Mouse (Mus musculus): ENCODE data around the gene Scaf4. TPM values are rescaled to one million over a fixed set of nuclear protein-coding genes. Genes with fewer than 3 reads are reported as not detected.
"Not testable (repeated sequence)": the region's sequence is repeated elsewhere in the genome, so short reads cannot be mapped to it uniquely, and the experiment has no call there.

Scaf4 gene
- polyA plus RNA-seq, 1 experiment = 47.0 TPM

- DNase-seq (ENCODE audit: low read depth in 1 of 2, low spot score in 2 of 2) = no peak
- no peak for TF ChIP-seq POLR2A (IDR thresholded peaks at IDR 0.05; ENCODE audit: low read depth, low read length)
- TF ChIP-seq CTCF (IDR thresholded peaks at IDR 0.05; ENCODE audit: extremely low read depth, insufficient read depth, insufficient read length, insufficient replicate concordance) = no peak
- Histone ChIP-seq H3K27ac (ENCODE audit: insufficient read depth, low read length) (no peak overlapping the region), H3K27me3 (ENCODE audit: control insufficient read depth, insufficient read depth, low read length) (no peaks in the 10 kb centered on the region), H3K4me1 (ENCODE audit: control insufficient read depth, insufficient read depth, insufficient read length) (peaks cover 3% of the 10 kb centered on the region; the same call in 1 of the 2 replicates), H3K4me3 (ENCODE audit: extremely low read depth, insufficient read depth, insufficient read length) (no peak overlapping the region), H3K36me3 (ENCODE audit: control insufficient read depth, insufficient read depth, low read length) (peaks cover 25% of the 10 kb centered on the region)
- 77% methylated on average over 4 of the region's 4 CpGs for WGBS
Observed at GRCm38 (mm10) chr16:90260097-90260496, 24.2 kb downstream of the Scaf4 start.

GRCm38 (mm10) chr16:90259623-90260022 lies 24.7 kb downstream of the Scaf4 start:
- H3K27ac ChIP-seq (ENCODE audit: insufficient read depth, low read length) = no peak overlapping the region
- H3K4me3 ChIP-seq (ENCODE audit: extremely low read depth, insufficient read depth, insufficient read length) = no peak overlapping the region
- WGBS = 80% methylated on average over 5 of the region's 5 CpGs
- no peak for DNase-seq (ENCODE audit: low read depth in 1 of 2, low spot score in 2 of 2)
- H3K27me3 ChIP-seq (ENCODE audit: control insufficient read depth, insufficient read depth, low read length) = no peaks in the 10 kb centered on the region
- peaks cover 25% of the 10 kb centered on the region for H3K36me3 ChIP-seq (ENCODE audit: control insufficient read depth, insufficient read depth, low read length)
- no peak for TF ChIP-seq CTCF (IDR thresholded peaks at IDR 0.05; ENCODE audit: extremely low read depth, insufficient read depth, insufficient read length, insufficient replicate concordance)
- no peak for TF ChIP-seq POLR2A (IDR thresholded peaks at IDR 0.05; ENCODE audit: low read depth, low read length)
- peaks cover 3% of the 10 kb centered on the region; the same call in 1 of the 2 replicates for H3K4me1 ChIP-seq (ENCODE audit: control insufficient read depth, insufficient read depth, insufficient read length)

- Histone ChIP-seq H3K4me1 (ENCODE audit: control insufficient read depth, insufficient read depth, insufficient read length) (peaks cover 3% of the 10 kb centered on the region; the same call in 1 of the 2 replicates), H3K27ac (ENCODE audit: insufficient read depth, low read length) (no peak overlapping the region), H3K27me3 (ENCODE audit: control insufficient read depth, insufficient read depth, low read length) (no peaks in the 10 kb centered on the region), H3K36me3 (ENCODE audit: control insufficient read depth, insufficient read depth, low read length) (peaks cover 26% of the 10 kb centered on the region), H3K4me3 (ENCODE audit: extremely low read depth, insufficient read depth, insufficient read length) (no peak overlapping the region)
- TF ChIP-seq CTCF (IDR thresholded peaks at IDR 0.05; ENCODE audit: extremely low read depth, insufficient read depth, insufficient read length, insufficient replicate concordance) (no peak), POLR2A (IDR thresholded peaks at IDR 0.05; ENCODE audit: low read depth, low read length) (no peak)
- WGBS = 52% methylated on average over 7 of the region's 7 CpGs
- DNase-seq (ENCODE audit: low read depth in 1 of 2, low spot score in 2 of 2) = no peak
Observed at GRCm38 (mm10) chr16:90258950-90259349, 25.4 kb downstream of the Scaf4 start.

GRCm38 (mm10) chr16:90252521-90252920 lies 31.8 kb downstream of the Scaf4 start:
- no peaks in the 10 kb centered on the region for H3K27me3 ChIP-seq (ENCODE audit: control insufficient read depth, insufficient read depth, low read length)
- 94% methylated on average over 2 of the region's 2 CpGs for WGBS
- DNase-seq (ENCODE audit: low read depth in 1 of 2, low spot score in 2 of 2) = no peak
- no peak for TF ChIP-seq CTCF (IDR thresholded peaks at IDR 0.05; ENCODE audit: extremely low read depth, insufficient read depth, insufficient read length, insufficient replicate concordance)
- TF ChIP-seq POLR2A (IDR thresholded peaks at IDR 0.05; ENCODE audit: low read depth, low read length) = no peak
- H3K4me3 ChIP-seq (ENCODE audit: extremely low read depth, insufficient read depth, insufficient read length) = no peak overlapping the region
- H3K27ac ChIP-seq (ENCODE audit: insufficient read depth, low read length) = no peak overlapping the region
- H3K4me1 ChIP-seq (ENCODE audit: control insufficient read depth, insufficient read depth, insufficient read length) = no peaks in the 10 kb centered on the region
- peaks cover 40% of the 10 kb centered on the region for H3K36me3 ChIP-seq (ENCODE audit: control insufficient read depth, insufficient read depth, low read length)

GRCm38 (mm10) chr16:90251256-90251655 lies 33.0 kb downstream of the Scaf4 start:
- not testable (repeated sequence) for H3K27me3 ChIP-seq (ENCODE audit: control insufficient read depth, insufficient read depth, low read length); H3K4me1 ChIP-seq (ENCODE audit: control insufficient read depth, insufficient read depth, insufficient read length); H3K27ac ChIP-seq (ENCODE audit: insufficient read depth, low read length); DNase-seq (ENCODE audit: low read depth in 1 of 2, low spot score in 2 of 2); H3K4me3 ChIP-seq (ENCODE audit: extremely low read depth, insufficient read depth, insufficient read length)
- H3K36me3 ChIP-seq (ENCODE audit: control insufficient read depth, insufficient read depth, low read length) = peaks cover 38% of the 10 kb centered on the region
- 86% methylated on average over 3 of the region's 3 CpGs for WGBS

- H3K27me3 ChIP-seq (ENCODE audit: control insufficient read depth, insufficient read depth, low read length) = no peaks in the 10 kb centered on the region
- TF ChIP-seq CTCF (IDR thresholded peaks at IDR 0.05; ENCODE audit: extremely low read depth, insufficient read depth, insufficient read length, insufficient replicate concordance) = no peak
- no peak for TF ChIP-seq POLR2A (IDR thresholded peaks at IDR 0.05; ENCODE audit: low read depth, low read length)
- no peak for DNase-seq (ENCODE audit: low read depth in 1 of 2, low spot score in 2 of 2)
- no peak overlapping the region for H3K27ac ChIP-seq (ENCODE audit: insufficient read depth, low read length)
- peaks cover 46% of the 10 kb centered on the region for H3K36me3 ChIP-seq (ENCODE audit: control insufficient read depth, insufficient read depth, low read length)
- H3K4me1 ChIP-seq (ENCODE audit: control insufficient read depth, insufficient read depth, insufficient read length) = no peaks in the 10 kb centered on the region
- WGBS = 90% methylated on average over 7 of the region's 7 CpGs
- no peak overlapping the region for H3K4me3 ChIP-seq (ENCODE audit: extremely low read depth, insufficient read depth, insufficient read length)
Observed at GRCm38 (mm10) chr16:90250099-90250498, 34.2 kb downstream of the Scaf4 start.

GRCm38 (mm10) chr16:90242426-90243304 lies 41.6 kb downstream of the Scaf4 start:
- Histone ChIP-seq H3K27me3 (ENCODE audit: control insufficient read depth, insufficient read depth, low read length) (no peaks in the 10 kb centered on the region), H3K4me1 (ENCODE audit: control insufficient read depth, insufficient read depth, insufficient read length) (no peaks in the 10 kb centered on the region), H3K27ac (ENCODE audit: insufficient read depth, low read length) (no peak overlapping the region), H3K36me3 (ENCODE audit: control insufficient read depth, insufficient read depth, low read length) (peaks cover 57% of the 10 kb centered on the region), H3K4me3 (ENCODE audit: extremely low read depth, insufficient read depth, insufficient read length) (no peak overlapping the region)
- DNase-seq (ENCODE audit: low read depth in 1 of 2, low spot score in 2 of 2) = no peak
- TF ChIP-seq POLR2A (IDR thresholded peaks at IDR 0.05; ENCODE audit: low read depth, low read length) = no peak
- TF ChIP-seq CTCF (IDR thresholded peaks at IDR 0.05; ENCODE audit: extremely low read depth, insufficient read depth, insufficient read length, insufficient replicate concordance) = no peak
- WGBS = 94% methylated on average over 17 of the region's 17 CpGs
